Mouse (Mus musculus) C2C12 (cell line): ENCODE results near the gene Olfr1410. TPM values are rescaled to one million over a fixed set of nuclear protein-coding genes. Genes with fewer than 3 reads are reported as not detected.

ENCODE experiments used
- H3K27me3 ChIP-seq: one replicate; pipeline ENCODE4 v1.6.1; 2011; ENCODE audit not compliant: control insufficient read depth, insufficient read depth, insufficient read length
- H3K36me3 ChIP-seq: one replicate; pipeline ENCODE4 v1.6.1; 2011; ENCODE audit not compliant: control insufficient read depth, insufficient read depth
- H3K4me3 ChIP-seq: one replicate; pipeline ENCODE4 v1.5.1; 2011; ENCODE audit warnings: mild to moderate bottlenecking, control low read depth; ENCODE audit not compliant: poor library complexity, insufficient read depth, severe bottlenecking
- H3K79me2 ChIP-seq: one replicate; pipeline ENCODE4 v1.6.1; 2011; ENCODE audit not compliant: control insufficient read depth, insufficient read depth
- H3K79me3 ChIP-seq: one replicate; pipeline ENCODE4 v1.6.1; 2011; ENCODE audit warnings: low read depth, control low read depth
- H3ac ChIP-seq: one replicate; pipeline ENCODE3; 2011; ENCODE audit warnings: low read depth; ENCODE audit not compliant: control insufficient read depth, insufficient read length
- CEBPB ChIP-seq: IDR thresholded peaks from one replicate; pipeline ENCODE4 v1.6.1; 2011; ENCODE audit warnings: low read depth, mild to moderate bottlenecking, control low read depth, moderate library complexity
- CTCF ChIP-seq: IDR thresholded peaks from one replicate; pipeline ENCODE4 v1.5.1; 2011; ENCODE audit not compliant: control insufficient read depth, insufficient read depth, insufficient read length
- FOSL1 ChIP-seq: IDR thresholded peaks from one replicate; pipeline ENCODE4 v1.8.0; 2011; ENCODE audit warnings: mild to moderate bottlenecking, low read length; ENCODE audit not compliant: poor library complexity, insufficient read depth, severe bottlenecking
- MAX ChIP-seq: IDR thresholded peaks from one replicate; pipeline ENCODE4 v1.6.1; 2011; ENCODE audit warnings: mild to moderate bottlenecking, control low read depth
- MYOD1 ChIP-seq: IDR thresholded peaks from one replicate; pipeline ENCODE4 v1.6.1; 2011; ENCODE audit warnings: low read depth; ENCODE audit not compliant: control insufficient read depth, insufficient read length
- MYOG ChIP-seq: IDR thresholded peaks from one replicate; pipeline ENCODE4 v1.6.1; 2011; ENCODE audit not compliant: control insufficient read depth, insufficient read length; ENCODE audit errors: extremely low read depth
- USF1 ChIP-seq: IDR thresholded peaks from one replicate; pipeline ENCODE4 v1.6.1; 2011; ENCODE audit warnings: low read depth, mild to moderate bottlenecking, control low read depth, moderate library complexity
- polyA plus RNA-seq: library from polyadenylated mRNA; unstranded; fragments of >200 nt; fragmentation: generic; extraction: Trizol; gene quantifications from one replicate; pipeline ENCODE4 v1.2.1, GENCODE M21; 2012; ENCODE audit warnings: missing spikeins

The Olfr1410 gene
- polyA plus RNA-seq, 1 experiment = not detected

- peak; percentile 49 for TF ChIP-seq FOSL1
- no peak for TF ChIP-seq MAX
- TF ChIP-seq CTCF = peak; percentile 81
- TF ChIP-seq MYOD1 = no peak
- no peaks in the 10 kb centered on the region for H3K79me3 ChIP-seq
- no peaks in the 10 kb centered on the region for H3K79me2 ChIP-seq
- H3K36me3 ChIP-seq = no peaks in the 10 kb centered on the region
- H3ac ChIP-seq = no peak overlapping the region
- H3K4me3 ChIP-seq = no peak overlapping the region
- H3K27me3 ChIP-seq = no peaks in the 10 kb centered on the region
These were observed 42.2 kb downstream of the Olfr1410 start for GRCm38 (mm10) chr1:92647752-92648151.

DNA sequence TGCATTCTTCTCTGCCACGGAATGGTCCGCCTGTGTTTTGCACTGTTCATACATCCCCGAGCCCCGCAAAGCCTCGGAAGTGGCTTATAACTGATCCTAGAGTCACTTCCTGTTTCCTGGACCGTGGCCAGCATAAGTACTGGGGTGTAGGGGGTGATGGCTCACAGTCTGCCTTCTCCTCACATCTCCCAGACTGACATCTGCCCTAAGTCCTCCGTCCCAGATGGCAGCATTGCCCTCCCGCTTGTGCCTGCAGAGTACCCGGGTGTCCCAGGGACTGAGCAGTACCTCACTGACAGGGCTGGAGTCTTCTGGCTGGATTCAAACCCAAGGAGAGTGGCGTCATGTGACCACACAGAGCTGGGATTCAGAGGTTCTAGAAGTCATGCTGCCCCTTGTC is 42.6 kb downstream of the Olfr1410 start:
- Histone ChIP-seq H3K4me3 (no peak overlapping the region), H3K27me3 (no peaks in the 10 kb centered on the region), H3K79me2 (no peaks in the 10 kb centered on the region), H3K36me3 (no peaks in the 10 kb centered on the region), H3K79me3 (no peaks in the 10 kb centered on the region), H3ac (no peak overlapping the region)
- no peak for TF ChIP-seq CTCF
- TF ChIP-seq MYOG = no peak
- no peak for TF ChIP-seq FOSL1
- TF ChIP-seq USF1 = peak; percentile 67
- no peak for TF ChIP-seq CEBPB
- TF ChIP-seq MAX = no peak

DNA sequence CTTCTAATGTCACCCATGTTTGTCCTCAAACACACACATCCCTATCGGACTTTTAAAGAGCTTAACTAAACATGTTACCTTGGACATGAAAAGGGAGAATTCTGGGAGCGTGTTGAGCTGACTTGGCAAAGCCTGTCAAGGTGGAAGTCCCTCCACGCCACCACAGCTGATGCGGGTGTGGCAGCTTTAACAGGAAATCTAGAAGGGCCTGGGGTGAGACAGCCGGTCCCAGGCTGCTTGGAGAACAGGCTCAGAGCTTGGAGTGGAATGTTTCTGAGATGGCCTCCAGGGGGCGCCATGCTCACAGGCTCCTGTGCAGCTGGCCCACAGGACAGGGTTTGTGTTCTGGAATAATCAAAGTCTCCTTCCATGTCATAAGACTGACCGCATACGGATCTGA is 43.1 kb downstream of the Olfr1410 start, which contains the start of gene Otos:
Gene Otos (minus strand): TSS at position 169 of the 400 bp plus-strand sequence.
- Histone ChIP-seq H3ac (no peak within 1 kb of the TSS), H3K79me3 (no peaks in the 10 kb centered on the region), H3K79me2 (no peaks in the 10 kb centered on the region), H3K4me3 (no peak within 1 kb of the TSS), H3K27me3 (no peaks in the 10 kb centered on the region), H3K36me3 (no peaks in the 10 kb centered on the region)
- TF ChIP-seq MAX (no peak), MYOG (no peak), CTCF (peak; percentile 74)

GRCm38 (mm10) chr1:92651467-92651866 is 45.9 kb downstream of the Olfr1410 start:
- Histone ChIP-seq H3K79me3 (no peaks in the 10 kb centered on the region), H3K79me2 (no peaks in the 10 kb centered on the region), H3K4me3 (no peak overlapping the region), H3K36me3 (no peaks in the 10 kb centered on the region), H3K27me3 (no peaks in the 10 kb centered on the region), H3ac (no peak overlapping the region)
- no peak for TF ChIP-seq MYOG
- no peak for TF ChIP-seq FOSL1
- TF ChIP-seq MYOD1 = no peak
- no peak for TF ChIP-seq USF1
- TF ChIP-seq MAX = no peak
- no peak for TF ChIP-seq CTCF
- TF ChIP-seq CEBPB = no peak

GRCm38 (mm10) chr1:92653179-92653578 is 47.6 kb downstream of the Olfr1410 start:
- H3K36me3 ChIP-seq = no peaks in the 10 kb centered on the region
- TF ChIP-seq MYOG (no peak), MAX (no peak), CTCF (no peak), CEBPB (no peak), USF1 (no peak), MYOD1 (no peak), FOSL1 (no peak)
- no peaks in the 10 kb centered on the region for H3K27me3 ChIP-seq
- no peak overlapping the region for H3ac ChIP-seq
- no peaks in the 10 kb centered on the region for H3K79me2 ChIP-seq
- H3K79me3 ChIP-seq = no peaks in the 10 kb centered on the region
- H3K4me3 ChIP-seq = no peak overlapping the region

DNA sequence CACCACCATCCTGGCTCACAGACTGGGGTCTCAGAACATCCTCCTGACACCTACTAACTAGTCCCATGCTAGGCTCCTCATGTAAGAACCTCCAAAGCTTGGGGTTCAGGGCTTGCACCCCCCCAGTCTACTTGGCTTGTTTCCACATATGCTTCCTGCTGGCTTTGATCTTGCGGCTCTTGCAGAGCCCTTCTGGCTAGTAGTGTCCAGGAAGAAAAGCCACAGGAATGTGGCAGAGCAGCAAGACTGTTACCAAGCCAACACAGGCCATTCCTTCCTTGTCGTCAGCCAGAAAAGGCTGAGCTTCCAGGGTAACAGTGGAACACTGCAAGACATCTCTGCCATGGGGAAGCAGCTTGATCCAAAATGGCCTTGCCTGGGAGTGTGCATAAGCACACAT is 49.1 kb downstream of the Olfr1410 start:
- Histone ChIP-seq H3K27me3 (no peaks in the 10 kb centered on the region), H3K36me3 (no peaks in the 10 kb centered on the region), H3K4me3 (no peak overlapping the region), H3ac (no peak overlapping the region), H3K79me2 (no peaks in the 10 kb centered on the region), H3K79me3 (no peaks in the 10 kb centered on the region)
- TF ChIP-seq CEBPB = no peak
